Mouse (Mus musculus): ENCODE measurements around the gene Dkc1.

DNA sequence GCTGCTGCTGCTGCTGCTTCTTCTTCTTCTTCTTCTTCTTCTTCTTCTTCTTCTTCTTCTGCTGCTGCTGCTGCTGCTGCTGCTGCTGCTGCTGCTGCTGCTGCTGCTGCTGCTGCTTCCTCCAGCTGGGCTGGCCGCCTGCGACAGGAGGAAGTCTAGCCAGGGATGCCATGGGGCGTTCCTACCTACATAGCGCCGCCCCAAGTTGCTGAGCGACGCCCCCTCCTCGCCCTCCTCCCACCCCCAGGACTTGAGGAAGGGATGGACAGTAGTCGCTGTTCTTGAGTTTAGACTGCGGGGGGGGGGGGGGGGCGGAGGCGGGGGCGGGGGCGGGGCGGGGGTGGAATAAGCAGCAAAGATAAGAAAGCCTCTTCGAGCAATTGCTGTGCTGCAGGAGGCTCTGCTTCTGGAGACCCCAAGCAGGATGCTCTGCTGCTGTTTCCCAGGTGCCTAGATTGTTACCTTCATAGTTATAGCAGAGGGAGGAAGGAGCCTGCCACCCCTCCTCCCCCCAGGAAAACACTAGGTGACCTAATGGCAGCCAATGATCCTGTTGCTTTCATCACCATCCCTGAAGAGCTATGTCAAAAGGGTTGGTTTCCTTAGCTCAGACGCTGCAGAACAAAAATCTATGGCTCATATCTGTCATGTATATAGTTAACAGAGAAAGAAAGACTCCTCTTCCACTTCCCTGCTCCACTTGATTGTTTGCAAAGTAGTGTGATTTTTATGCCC is 10.7 kb upstream of the Dkc1 start, which contains the start of gene Gab3:
- no peak for TF ChIP-seq CTCF (IDR thresholded peaks at IDR 0.05; ENCODE audit: control insufficient read depth, insufficient read depth, insufficient replicate concordance, low read depth, low read length)
- TF ChIP-seq POLR2A (IDR thresholded peaks at IDR 0.05; ENCODE audit: control insufficient read depth, low read depth, low read length): no peak

Measured in testis, adult 2 months (tissue).